Mouse (Mus musculus) thymus, adult 2 months (tissue): ENCODE measurements at regions not wholly inside any gene's neighbourhood (a gene's known extent, or its start where the extent isn't known, plus 50 kb on each side); places are given as distances from the start of the nearest gene placed in this dataset.

Experiments
- CTCF ChIP-seq: fragments of 200-500 bp; IDR thresholded peaks from 2 replicates; pipeline ENCODE4 v1.5.1; 2012; ENCODE audit warnings: mild to moderate bottlenecking, control low read depth, low read length, moderate library complexity, borderline replicate concordance; ENCODE audit not compliant: control insufficient read depth, poor library complexity, insufficient read depth; ENCODE audit errors: extremely low read depth
- POLR2A ChIP-seq: fragments of 200-500 bp; IDR thresholded peaks from 2 replicates; pipeline ENCODE4 v1.6.1; 2012; ENCODE audit warnings: mild to moderate bottlenecking, low read length, control low read depth, moderate library complexity; ENCODE audit not compliant: control insufficient read depth, poor library complexity, insufficient read depth; ENCODE audit errors: extremely low read depth

DNA sequence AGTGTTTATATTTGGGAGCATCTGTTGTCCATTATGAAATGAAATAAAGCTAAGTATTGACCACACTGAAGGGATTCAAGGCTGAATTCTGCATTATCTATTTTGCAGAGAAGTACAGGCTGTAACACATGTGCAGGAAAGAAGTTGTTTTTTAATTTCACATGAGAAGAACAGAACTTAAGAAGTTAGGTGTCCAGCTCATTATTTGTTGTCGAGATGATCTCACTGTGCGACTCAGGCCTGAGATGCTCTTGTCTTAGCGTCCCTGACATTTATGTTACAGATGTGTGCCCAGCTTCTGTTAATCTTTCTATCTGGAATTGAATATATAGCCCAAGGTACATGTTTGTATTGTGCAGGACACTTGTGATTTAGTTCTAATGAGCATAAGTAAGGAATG, 112.0 kb upstream of the Hmgn3 start:
- no peak for TF ChIP-seq POLR2A
- no peak for TF ChIP-seq CTCF
